Mouse (Mus musculus) heart, postnatal 14 days (tissue): Measurements from ENCODE around the gene Ssmem1. TPM values are rescaled to one million over a fixed set of nuclear protein-coding genes. Genes with fewer than 3 reads are reported as not detected.

Experiments used
- DNase-seq, 2 experiments: peaks; one replicate each; pipeline ENCODE4 v3.0.0; 2021 to 2022
- intact Hi-C: fragments of 180-260 bp; cut with DNase I; formaldehyde crosslinking; loops from one replicate; pipeline ENCODE4 v1.15.1; 2025
- long read RNA-seq, 2 experiments: library from polyadenylated mRNA; stranded (forward); transcript quantifications; one replicate each; pipeline ENCODE4 v2.0.0; 2021
- total RNA-seq, 2 experiments: library from RNA; stranded (reverse); gene quantifications; 2 replicates each; pipeline ENCODE4 v1.2.3; 2021

The Ssmem1 gene
- under 1 TPM in 1 of 2 experiments, not detected in 1; 0.24 TPM for total RNA-seq
- long read RNA-seq, experiment 1: 0 reads
- long read RNA-seq, experiment 2, partial matches to known transcripts: 0 of 1 reads
- long read RNA-seq, experiment 2, other reads (novel, unspliced or antisense): 0 of 1 reads

- intact Hi-C loops: no loop called here
- DNase-seq: peak; percentile 99 to 100
Observed at GRCm38 (mm10) chr6:30509265-30510239, at the start of gene Ssmem1, which contains the start of gene Tmem209. TSS of gene Ssmem1 (plus strand) at chr6:30509849. TSS of gene Tmem209 (minus strand) at chr6:30509783.

DNA sequence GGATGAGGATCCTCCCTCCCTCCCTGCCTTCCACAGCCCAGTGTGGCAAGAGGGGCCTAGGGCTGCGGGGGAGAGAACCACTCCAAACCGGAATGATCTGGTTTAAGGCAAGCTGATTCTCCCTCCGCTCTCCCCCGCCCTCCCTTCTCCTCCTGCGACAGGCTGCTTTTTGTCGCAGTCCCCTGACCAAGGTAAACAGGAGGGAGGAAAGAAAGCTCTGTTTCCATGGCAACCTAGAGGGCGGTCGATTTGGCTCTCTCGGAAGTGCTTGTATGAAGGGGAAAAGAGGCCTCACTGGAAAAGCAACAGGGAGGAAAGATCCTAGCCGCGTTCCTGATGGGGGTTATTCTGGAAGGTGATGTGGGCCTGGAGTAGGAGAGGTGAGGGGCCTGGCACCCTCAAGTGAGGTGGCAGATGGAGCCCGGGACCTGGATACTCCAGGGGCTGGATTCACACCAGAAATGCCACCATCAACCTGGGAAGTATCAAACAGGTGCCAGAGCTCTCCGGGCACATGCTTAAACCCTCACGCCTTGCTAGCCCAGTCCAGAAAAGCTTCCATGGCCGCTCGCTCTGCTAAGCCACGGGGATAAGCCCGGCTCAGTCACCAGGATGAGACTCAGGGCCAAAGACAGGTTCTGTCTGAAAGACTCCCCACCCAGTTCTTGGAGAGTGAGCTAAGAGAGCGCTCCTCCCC, 48.8 kb upstream of the Ssmem1 start:
- intact Hi-C loops: loop anchor here (1.0 kb wide), 1 partner anchor 57 kb away; no protein-coding TSS in a partner anchor
- peak in 1 of 2 experiments; percentile 39 for DNase-seq

GRCm38 (mm10) chr6:30461755-30462344, 47.8 kb upstream of the Ssmem1 start:
- DNase-seq: no peak
- intact Hi-C loops: no loop called here

DNA sequence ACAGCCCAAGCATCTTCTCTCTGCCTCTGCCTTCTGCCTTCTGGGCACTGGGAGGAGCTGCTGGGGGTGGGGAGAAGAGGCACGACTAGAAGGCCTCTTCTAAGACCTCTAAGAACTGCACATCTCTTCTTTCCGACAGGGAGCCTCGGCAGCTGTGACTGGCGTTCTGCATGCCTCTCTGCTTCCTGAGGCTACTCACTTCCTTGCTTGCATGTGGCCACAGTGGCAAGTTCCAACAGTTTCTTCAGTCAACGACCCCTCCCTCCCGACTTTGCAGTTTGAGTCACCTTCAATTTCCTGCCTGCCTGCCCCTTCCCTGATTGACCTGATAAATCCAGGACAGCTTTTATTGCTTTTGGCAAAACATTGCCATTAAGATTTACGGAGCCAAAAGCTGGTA, 46.8 kb upstream of the Ssmem1 start:
- DNase-seq: no peak
- intact Hi-C loops: no loop called here

DNA sequence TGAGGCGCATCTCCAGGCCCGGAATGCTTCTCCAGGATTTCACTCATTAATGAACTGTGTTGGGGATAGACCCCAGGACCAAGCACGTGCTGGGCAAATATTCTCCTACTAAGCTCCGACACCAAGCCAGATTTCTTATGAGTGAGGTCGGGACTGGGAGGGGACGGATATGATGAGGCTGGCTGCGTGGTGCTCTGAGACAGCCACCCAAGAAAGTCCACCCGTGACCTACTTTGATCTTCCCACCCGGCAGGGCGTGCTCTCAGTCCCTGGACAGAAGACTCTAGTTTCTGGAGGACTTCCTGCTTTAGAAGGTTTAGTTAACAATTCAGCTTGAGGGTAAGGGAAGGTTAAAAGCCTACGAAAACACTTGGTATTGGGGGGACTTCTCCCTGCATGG, 44.1 kb upstream of the Ssmem1 start:
- intact Hi-C loops: no loop called here
- DNase-seq: no peak

- DNase-seq: no peak
- intact Hi-C loops: no loop called here
Observed at GRCm38 (mm10) chr6:30468058-30468457, 41.6 kb upstream of the Ssmem1 start.

- DNase-seq: peak; percentile 24 to 52
- intact Hi-C loops: no loop called here
Observed at GRCm38 (mm10) chr6:30468684-30469083, 41.0 kb upstream of the Ssmem1 start.

- no peak for DNase-seq
- intact Hi-C loops: no loop called here
Observed at GRCm38 (mm10) chr6:30469370-30469769, 40.3 kb upstream of the Ssmem1 start.

DNA sequence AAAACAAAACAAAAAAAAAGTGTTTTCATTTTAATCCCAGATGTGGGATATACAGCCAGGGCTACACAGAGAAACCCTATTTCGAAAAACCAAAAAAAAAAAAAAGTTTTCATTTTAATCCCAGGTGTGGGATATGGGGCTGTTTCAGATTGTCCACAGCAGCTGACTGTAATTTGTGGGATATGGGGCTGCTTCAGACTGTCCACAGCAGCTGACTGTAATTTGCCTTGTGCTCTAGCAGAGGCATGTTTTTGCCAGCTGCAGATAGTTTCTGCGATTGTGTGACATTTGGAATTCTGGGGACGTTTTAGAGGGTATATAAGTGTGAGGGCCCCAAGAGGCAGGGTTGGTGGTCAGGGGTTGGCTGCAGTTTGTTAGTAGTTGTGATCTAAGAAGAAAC, 37.9 kb upstream of the Ssmem1 start:
- no peak for DNase-seq
- intact Hi-C loops: no loop called here

- DNase-seq: no peak
- intact Hi-C loops: no loop called here
Observed at GRCm38 (mm10) chr6:30476025-30476765, 33.5 kb upstream of the Ssmem1 start.

DNA sequence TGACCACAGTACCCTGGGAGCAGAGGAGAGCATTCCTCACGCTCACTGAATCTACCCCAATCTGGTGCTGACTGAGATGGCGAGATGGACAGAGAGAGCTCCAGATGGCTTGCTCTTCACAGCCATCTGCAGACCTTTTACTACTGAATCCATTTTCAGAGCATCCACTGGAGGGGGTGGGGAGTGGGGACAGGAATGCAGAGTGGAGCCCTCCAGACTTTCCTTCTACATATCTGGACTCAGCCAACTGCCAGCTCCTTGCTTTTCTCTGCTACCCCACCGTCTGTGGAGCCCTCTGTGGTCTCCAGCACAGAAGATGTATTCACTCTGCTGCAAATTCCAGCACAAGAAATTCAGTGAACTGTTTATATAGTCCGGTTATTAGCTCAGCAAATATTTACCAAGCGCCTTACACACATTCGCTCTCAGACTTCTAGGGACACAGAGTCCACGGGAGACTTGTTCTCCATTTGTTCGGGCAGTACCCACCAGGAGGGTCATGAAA, 32.4 kb upstream of the Ssmem1 start:
- intact Hi-C loops: no loop called here
- DNase-seq: no peak

DNA sequence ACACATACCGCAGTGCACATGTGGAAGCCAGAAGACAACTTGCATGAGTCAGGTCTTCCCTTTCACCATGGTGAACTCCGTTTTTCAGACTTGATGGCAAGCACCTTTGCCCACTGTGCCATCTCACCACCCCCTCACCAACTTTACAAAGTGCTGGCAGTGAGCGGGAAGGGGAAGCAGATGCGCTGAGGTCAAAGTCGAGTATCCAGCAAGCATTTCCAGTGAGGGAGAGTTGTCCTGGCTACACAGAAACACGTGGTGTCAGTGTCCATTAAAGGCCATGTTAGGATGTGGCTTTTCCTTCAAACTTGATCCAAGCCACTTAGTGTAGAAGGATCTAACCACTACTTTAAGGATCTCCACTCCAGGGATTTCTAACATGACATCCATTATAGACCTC, 31.9 kb upstream of the Ssmem1 start:
- intact Hi-C loops: no loop called here
- DNase-seq: no peak

DNA sequence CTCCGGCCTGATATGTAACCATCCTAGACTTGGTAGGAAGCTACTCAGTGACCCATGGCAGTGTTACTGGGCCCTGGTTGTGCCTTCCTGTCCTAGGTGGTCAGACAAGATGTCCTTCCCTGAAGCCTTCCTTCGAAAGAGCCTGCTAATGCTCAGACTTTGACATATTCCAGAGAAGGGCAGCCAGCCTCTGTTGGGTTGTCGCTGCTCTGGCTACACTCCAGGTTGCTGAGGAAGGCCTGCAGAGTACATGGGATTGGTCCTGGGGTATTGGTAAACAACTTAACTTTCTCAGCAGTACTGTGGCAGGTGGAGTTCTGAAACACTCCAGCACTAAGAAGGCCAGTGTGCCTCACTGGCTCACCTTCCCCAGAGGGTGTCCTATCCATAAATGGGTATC, 30.2 kb upstream of the Ssmem1 start:
- no peak for DNase-seq
- intact Hi-C loops: no loop called here

GRCm38 (mm10) chr6:30482908-30483307, 26.7 kb upstream of the Ssmem1 start:
- DNase-seq: no peak
- intact Hi-C loops: no loop called here

GRCm38 (mm10) chr6:30486504-30486903, 23.1 kb upstream of the Ssmem1 start:
- intact Hi-C loops: no loop called here
- DNase-seq: no peak

DNA sequence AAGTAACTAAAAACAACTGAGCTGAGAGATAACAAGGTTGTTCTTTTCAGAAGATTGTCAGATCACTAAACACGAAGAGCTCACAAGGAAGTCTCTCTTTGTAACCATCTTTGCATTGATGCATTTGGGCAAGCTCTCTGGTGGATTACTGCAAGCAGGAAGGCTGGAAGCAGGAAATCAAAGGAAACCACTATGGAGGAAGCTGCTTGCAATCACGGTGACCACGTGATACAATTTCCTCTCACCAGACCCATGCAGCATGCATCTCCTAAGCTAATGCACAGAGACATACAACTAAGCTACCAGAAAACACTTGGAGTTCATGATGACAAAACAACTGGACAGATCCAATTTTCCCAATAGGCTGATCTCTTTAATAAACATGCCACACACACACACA, 10.6 kb upstream of the Ssmem1 start:
- no peak for DNase-seq
- intact Hi-C loops: no loop called here

DNA sequence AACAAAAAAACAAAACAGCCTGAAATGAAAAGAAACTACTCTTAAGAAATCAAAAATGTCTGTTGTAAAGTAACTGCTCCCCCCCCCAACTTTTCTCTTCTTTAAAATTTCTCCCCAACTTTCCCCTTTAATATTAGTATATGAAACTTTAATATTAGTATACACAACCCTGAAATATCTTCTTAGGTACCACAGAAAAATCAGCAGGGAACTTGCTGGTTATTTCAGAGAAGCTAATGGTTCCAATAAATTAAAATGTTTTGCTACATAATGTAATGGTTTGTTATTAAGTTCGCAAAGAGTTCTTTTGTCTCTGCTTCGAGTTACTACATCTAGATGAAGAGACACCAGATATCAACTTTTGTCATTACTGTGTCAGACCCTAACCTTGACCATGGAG, 825 bp upstream of the Ssmem1 start:
- no peak for DNase-seq
- intact Hi-C loops: no loop called here

GRCm38 (mm10) chr6:30510291-30510690, 642 bp downstream of the Ssmem1 start:
- DNase-seq: peak in 1 of 2 experiments; percentile 15
- intact Hi-C loops: no loop called here

DNA sequence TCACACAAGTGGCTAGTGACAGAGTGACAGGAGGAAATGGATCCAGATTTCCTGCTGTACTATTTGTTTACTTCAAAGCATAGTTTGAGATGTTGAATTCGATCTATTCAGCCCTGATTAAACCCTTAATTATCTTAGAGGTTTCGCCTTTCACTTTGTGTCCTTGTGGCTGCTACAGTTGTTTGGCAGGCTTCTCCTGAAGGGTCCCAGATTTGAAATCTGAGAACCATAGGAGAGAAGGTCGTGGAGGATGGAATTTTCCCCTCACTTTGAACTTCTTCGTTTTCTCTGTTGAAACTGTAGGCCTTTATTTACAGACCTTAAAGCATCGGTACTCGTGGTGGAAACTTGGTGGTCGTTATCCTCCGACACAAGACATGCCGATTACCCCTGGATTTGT, 4.6 kb downstream of the Ssmem1 start:
- intact Hi-C loops: no loop called here
- no peak for DNase-seq

DNA sequence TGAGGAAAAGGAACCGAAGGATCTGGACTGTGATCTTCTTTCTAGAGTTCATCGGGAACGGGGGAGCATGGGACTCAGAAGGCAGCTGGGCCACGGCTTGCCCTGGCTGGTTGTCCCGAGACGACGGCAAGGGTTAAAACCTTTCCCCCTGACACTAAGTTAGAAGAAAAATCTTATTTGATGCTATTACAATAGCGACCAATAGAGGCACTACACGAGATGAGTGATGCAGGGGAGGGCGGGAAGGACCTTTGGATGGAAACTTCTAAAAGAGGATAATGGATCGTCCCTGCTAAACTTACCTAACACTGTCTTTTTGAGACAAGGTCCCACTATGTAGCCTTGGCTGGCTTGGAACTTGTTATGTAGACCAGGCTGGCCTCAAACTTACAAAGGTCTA, 10.8 kb downstream of the Ssmem1 start:
- intact Hi-C loops: no loop called here

More for the DNA sequence above, 10.8 kb downstream of the Ssmem1 start:
- no peak for DNase-seq
